Mouse (Mus musculus): ENCODE data around the gene Frmd6. TPM values are rescaled to one million over a fixed set of nuclear protein-coding genes. Genes with fewer than 3 reads are reported as not detected.

Gene Frmd6
- total RNA-seq, 2 experiments from 2014 or later, result 14.2 to 14.4 TPM

DNA sequence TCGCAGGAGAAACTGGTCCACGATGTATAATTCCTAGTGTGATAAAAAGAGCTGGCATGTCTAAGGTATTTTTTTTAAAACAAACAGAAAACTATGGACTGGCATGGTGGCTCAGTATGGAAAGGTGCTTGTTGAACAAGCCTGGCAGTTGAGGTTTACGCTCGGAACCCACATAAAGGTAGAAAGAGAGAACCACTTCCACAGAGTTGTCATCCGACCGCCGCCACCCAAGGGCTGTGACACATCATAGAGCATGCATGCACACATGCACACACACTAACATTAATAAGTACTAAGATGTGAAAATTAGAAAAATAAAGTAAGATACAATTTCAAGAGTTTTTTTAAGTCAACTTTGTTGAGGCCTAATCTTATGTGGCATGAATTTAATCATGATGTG is 115.5 kb downstream of the Frmd6 start:
- intact Hi-C loops (cut with DNase I), result no loop called here
- no peak for DNase-seq

DNA sequence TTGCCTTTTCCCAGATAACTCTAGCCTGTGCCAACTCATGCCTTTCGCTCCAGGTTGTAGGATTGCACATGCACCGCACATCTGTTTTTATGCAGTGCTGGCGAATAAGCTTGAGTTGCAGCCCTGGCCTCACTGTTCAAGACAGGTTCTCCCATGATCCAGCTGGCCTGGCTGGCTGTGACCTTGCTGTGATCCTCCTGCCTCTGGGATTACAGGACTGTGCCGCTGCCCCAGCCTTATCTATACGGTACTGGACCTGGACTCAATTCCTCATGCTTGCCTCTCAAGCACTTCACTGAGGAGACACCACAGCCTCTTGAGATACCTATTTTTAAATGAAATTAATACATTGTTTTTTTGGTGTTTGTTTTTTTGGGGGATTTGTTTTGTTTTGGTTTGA is 118.9 kb downstream of the Frmd6 start:
- DNase-seq, result no peak
- intact Hi-C loops (cut with DNase I), result no loop called here

DNA sequence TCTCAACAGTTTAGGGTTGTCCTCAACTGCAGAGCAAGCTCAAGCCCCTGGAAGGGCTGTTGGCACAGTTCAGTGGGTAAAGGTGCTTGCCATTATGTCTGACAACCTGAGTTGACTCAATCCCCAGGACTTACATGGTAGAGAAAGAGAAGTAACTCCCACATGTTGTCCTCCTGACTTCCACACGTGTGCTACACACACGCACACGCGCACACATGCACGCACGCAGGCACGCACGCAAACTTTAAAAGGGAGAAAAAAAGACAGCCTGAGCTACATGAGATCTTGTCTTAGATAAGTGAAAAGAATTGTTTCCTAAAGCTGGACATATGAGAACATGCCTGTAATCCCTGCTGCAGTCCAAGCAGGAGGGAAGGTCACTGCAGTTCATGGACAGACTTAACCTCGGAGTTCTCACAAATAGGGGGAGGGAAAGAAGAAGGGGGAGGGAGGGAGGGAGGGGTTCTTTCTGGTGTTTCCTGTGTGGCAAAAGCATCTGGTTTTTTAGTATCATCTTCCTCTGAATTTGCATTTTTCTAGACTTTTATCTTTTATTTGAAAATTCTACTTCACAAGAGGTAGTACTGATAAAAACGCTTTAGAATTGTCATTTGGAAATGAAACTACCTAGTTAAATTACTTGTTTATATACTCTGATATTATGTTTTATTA is 121.4 kb downstream of the Frmd6 start:
- no peak for DNase-seq
- intact Hi-C loops (cut with DNase I), result no loop called here

Other genes with a start within 250 kb of the Frmd6 start
- 10 to 100 TPM; 88.1 to 92.1 TPM for gene Actr10, start 112.3 kb downstream of the Frmd6 start, total RNA-seq (2021)
- gene Psma3, start 149.1 kb downstream of the Frmd6 start, total RNA-seq (2021), result 100 to 1,000 TPM; 278 to 296 TPM
- gene Arid4a, start 190.5 kb downstream of the Frmd6 start, total RNA-seq (2021), result 1 to 10 TPM; 6.8 to 7.8 TPM

Data from gastrocnemius, postnatal 36 days (tissue).